8 mouse cellular contexts compared by ENCODE assay signal in genomic region chr7:43873237-43873636, GRCm38 (mm10). TPM values are rescaled to one million over a fixed set of nuclear protein-coding genes. Genes with fewer than 3 reads are reported as not detected.
A peak's percentile ranks its signal among the peaks of the same experiment; 100 is the strongest.
DNase-seq lines count a peak whose midpoint lies in the region; ATAC-seq and TF ChIP-seq lines count a peak whose summit lies in the region.

No protein-coding gene starts in this region.

- no peaks in the 10 kb centered on the region for H3K9me3 ChIP-seq in midbrain, embryonic 11.5 days (ENCODE audit: control insufficient read depth, low read length)
- H3K9me3 ChIP-seq in stomach, postnatal 0 days (ENCODE audit: control insufficient read depth, low read length): no peaks in the 10 kb centered on the region

- ATAC-seq in midbrain, embryonic 11.5 days (ENCODE audit: low FRiP score): peak; percentile 70
- peak; percentile 56; the same call in 1 of the 2 replicates for ATAC-seq in stomach, postnatal 0 days (ENCODE audit: low FRiP score, low TSS enrichment)

- no peak overlapping the region for H3K9ac ChIP-seq in midbrain, embryonic 11.5 days (ENCODE audit: low read length)
- no peak overlapping the region for H3K9ac ChIP-seq in stomach, postnatal 0 days (ENCODE audit: low read length)

- no peak overlapping the region for H3K27ac ChIP-seq in midbrain, embryonic 11.5 days (ENCODE audit: low read depth, low read length)
- H3K27ac ChIP-seq in stomach, postnatal 0 days (replicated peaks): no peak overlapping the region

- peak; percentile 90 for TF ChIP-seq CTCF in stomach, postnatal 0 days (IDR thresholded peaks at IDR 0.05; ENCODE audit: low read depth)

- H3K4me2 ChIP-seq in midbrain, embryonic 11.5 days: no peak overlapping the region
- no peak overlapping the region for H3K4me2 ChIP-seq in stomach, postnatal 0 days (replicated peaks; ENCODE audit: low read depth)

- no peaks in the 10 kb centered on the region for H3K36me3 ChIP-seq in midbrain, embryonic 11.5 days (ENCODE audit: control insufficient read depth, insufficient read depth, low read length)
- H3K36me3 ChIP-seq in stomach, postnatal 0 days (ENCODE audit: control insufficient read depth, insufficient read depth, low read length): no peaks in the 10 kb centered on the region

- H3K27me3 ChIP-seq in midbrain, embryonic 11.5 days (ENCODE audit: control insufficient read depth, insufficient read depth, low read length): no peaks in the 10 kb centered on the region
- no peaks in the 10 kb centered on the region for H3K27me3 ChIP-seq in stomach, postnatal 0 days (ENCODE audit: control insufficient read depth, insufficient read depth, low read length)

- TF ChIP-seq EP300 in stomach, postnatal 0 days (optimal IDR thresholded peaks at IDR 0.05): no peak

- peak; percentile 35 to 66 for DNase-seq in heart, adult 18-20 months
- DNase-seq in heart, adult 11 months: no peak
- DNase-seq in c-Kit-positive CD71-negative TER-119-negative erythroid progenitor cells, embryonic 14.5 days (ENCODE audit: low read depth): peak; percentile 22
- DNase-seq in forelimb bud, embryonic 11.5 days (ENCODE audit: low read depth, low spot score): peak; percentile 79
- peak; percentile 61 for DNase-seq in hindlimb bud, embryonic 11.5 days (ENCODE audit: extremely low spot score, low read depth, low spot score)
- peak; percentile 71 to 80 for DNase-seq in left cerebral cortex, adult 18-20 months (ENCODE audit: low spot score in 2 of 2)
- DNase-seq in midbrain, embryonic 11.5 days (ENCODE audit: low spot score, missing footprints): peak; percentile 98
- peak; percentile 79 for DNase-seq in stomach, postnatal 0 days (ENCODE audit: low spot score)

- WGBS in midbrain, embryonic 11.5 days: 4% methylated on average over 10 of the region's 10 CpGs
- WGBS in stomach, postnatal 0 days: 6% methylated on average over 10 of the region's 10 CpGs

- no peaks in the 10 kb centered on the region for H3K4me1 ChIP-seq in midbrain, embryonic 11.5 days (ENCODE audit: control insufficient read depth, insufficient read depth, low read length)
- H3K4me1 ChIP-seq in stomach, postnatal 0 days (replicated peaks; ENCODE audit: control insufficient read depth, insufficient read depth): no peaks in the 10 kb centered on the region

- no peak overlapping the region for H3K4me3 ChIP-seq in midbrain, embryonic 11.5 days (ENCODE audit: low read depth, low read length)
- no peak overlapping the region for H3K4me3 ChIP-seq in stomach, postnatal 0 days (ENCODE audit: low read depth, low read length)

RNA-seq across cellular contexts. Expression of gene Klk4, which starts 7.7 kb away (rescaled TPM):
- total RNA-seq in heart, adult 18-20 months (2021): not detected
- total RNA-seq in left cerebral cortex, adult 18-20 months (2021): not detected
- polyA plus RNA-seq in midbrain, embryonic 11.5 days (2014; fragmentation: Nextera tagmentation; extraction: Ambion mirVana): not detected in 2 replicates
- not detected in 2 replicates for polyA plus RNA-seq in stomach, postnatal 0 days (2015; fragmentation: Nextera tagmentation; extraction: Ambion mirVana)

RNA-seq across cellular contexts. Expression of gene Klk5, which starts 31.5 kb away (rescaled TPM):
- total RNA-seq in heart, adult 18-20 months (2021): not detected
- not detected for total RNA-seq in left cerebral cortex, adult 18-20 months (2021)
- not detected in 2 replicates for polyA plus RNA-seq in midbrain, embryonic 11.5 days (2014; fragmentation: Nextera tagmentation; extraction: Ambion mirVana)
- polyA plus RNA-seq in stomach, postnatal 0 days (2015; fragmentation: Nextera tagmentation; extraction: Ambion mirVana): 74.9 and 79.6 TPM in 2 replicates

RNA-seq across cellular contexts. Expression of gene Klk6, which starts 48.9 kb away (rescaled TPM):
- total RNA-seq in heart, adult 18-20 months (2021): not detected
- 1 to 10 TPM; 1.6 to 1.9 TPM for total RNA-seq in left cerebral cortex, adult 18-20 months (2021)
- 0.40 TPM in 1 of 2 replicates, not detected in the other for polyA plus RNA-seq in midbrain, embryonic 11.5 days (2014; fragmentation: Nextera tagmentation; extraction: Ambion mirVana)
- 11.3 and 23.9 TPM in 2 replicates for polyA plus RNA-seq in stomach, postnatal 0 days (2015; fragmentation: Nextera tagmentation; extraction: Ambion mirVana)
